10 mouse cellular contexts compared by ENCODE assay signal in genomic region chr6:86210017-86210408, GRCm38 (mm10). TPM values are rescaled to one million over a fixed set of nuclear protein-coding genes. Genes with fewer than 3 reads are reported as not detected.
DNase-seq lines count a peak whose midpoint lies in the region; ATAC-seq and TF ChIP-seq lines count a peak whose summit lies in the region.
"Had no signal": no experiment of that assay in that cellular context is flagged by ENCODE, and none has a peak within 500 bp of the region (broad histone marks: within the 10 kb centered on the region; RNA-seq: fewer than 3 reads in every experiment).

No protein-coding gene starts in this region.

- ATAC-seq in heart, postnatal 0 days (ENCODE audit: insufficient read depth, low read depth) = no peak
- no peak for ATAC-seq in lung, postnatal 0 days
- no peak for ATAC-seq in forebrain, postnatal 0 days
- ATAC-seq in midbrain, postnatal 0 days (ENCODE audit: low FRiP score) = no peak
- ATAC-seq in megakaryocyte, adult 5-6 weeks (ENCODE audit: poor library complexity, severe bottlenecking) = no peak

- no peak for TF ChIP-seq CTCF in heart, postnatal 0 days (IDR thresholded peaks at IDR 0.05; ENCODE audit: low read depth)
- TF ChIP-seq CTCF in lung, postnatal 0 days (IDR thresholded peaks at IDR 0.05) = no peak
- no peak for TF ChIP-seq CTCF in lung, adult 2 months (IDR thresholded peaks at IDR 0.05; ENCODE audit: insufficient read depth, low read length)
- TF ChIP-seq CTCF in forebrain, postnatal 0 days (IDR thresholded peaks at IDR 0.05; ENCODE audit: low read depth) = no peak
- TF ChIP-seq CTCF in midbrain, postnatal 0 days (IDR thresholded peaks at IDR 0.05) = no peak

- H3K9ac ChIP-seq in heart, postnatal 0 days (replicated peaks; ENCODE audit: low read depth, low read length) = no peak overlapping the region
- H3K9ac ChIP-seq in lung, postnatal 0 days (replicated peaks; ENCODE audit: low read depth) = no peak overlapping the region
- 0 out of 2 replicates have a peak overlapping the region, but pooled peaks have one; percentile 0 for H3K9ac ChIP-seq in forebrain, postnatal 0 days
- H3K9ac ChIP-seq in midbrain, postnatal 0 days (replicated peaks; ENCODE audit: low read length, poor library complexity, severe bottlenecking) = no peak overlapping the region

- intact Hi-C loops in heart, postnatal 10 days (cut with DNase I) = no loop called here

- no peaks in the 10 kb centered on the region for H3K27me3 ChIP-seq in heart, postnatal 0 days (ENCODE audit: control insufficient read depth, insufficient read depth, low read length)
- no peaks in the 10 kb centered on the region for H3K27me3 ChIP-seq in lung, postnatal 0 days (replicated peaks; ENCODE audit: insufficient read depth, low read length)
- no peaks in the 10 kb centered on the region for H3K27me3 ChIP-seq in forebrain, postnatal 0 days (ENCODE audit: insufficient read depth, low read length)
- H3K27me3 ChIP-seq in midbrain, postnatal 0 days (ENCODE audit: insufficient read depth, low read length) = peaks cover 2% of the 10 kb centered on the region; the same call in 1 of the 2 replicates

- no peaks in the 10 kb centered on the region for H3K4me1 ChIP-seq in heart, postnatal 0 days (ENCODE audit: control insufficient read depth, insufficient read depth)
- H3K4me1 ChIP-seq in lung, postnatal 0 days (ENCODE audit: insufficient read depth, low read depth, low read length) = no peaks in the 10 kb centered on the region
- H3K4me1 ChIP-seq in lung, adult 2 months (ENCODE audit: control insufficient read depth, insufficient read depth, low read length) = 0 out of 2 replicates have a peak, but pooled peaks cover 2% of the 10 kb centered on the region
- H3K4me1 ChIP-seq in forebrain, postnatal 0 days (ENCODE audit: insufficient read depth) = no peaks in the 10 kb centered on the region
- 0 out of 2 replicates have a peak, but pooled peaks cover 2% of the 10 kb centered on the region for H3K4me1 ChIP-seq in midbrain, postnatal 0 days (ENCODE audit: insufficient read depth, low read length)

- no peaks in the 10 kb centered on the region for H3K9me3 ChIP-seq in heart, postnatal 0 days (replicated peaks; ENCODE audit: control insufficient read depth, low read length)
- H3K9me3 ChIP-seq in lung, postnatal 0 days (ENCODE audit: low read length) = no peaks in the 10 kb centered on the region
- no peaks in the 10 kb centered on the region for H3K9me3 ChIP-seq in forebrain, postnatal 0 days (ENCODE audit: low read length)
- no peaks in the 10 kb centered on the region for H3K9me3 ChIP-seq in midbrain, postnatal 0 days (ENCODE audit: low read length)

- H3K36me3 ChIP-seq in heart, postnatal 0 days (replicated peaks; ENCODE audit: control insufficient read depth, insufficient read depth, low read length) = no peaks in the 10 kb centered on the region
- H3K36me3 ChIP-seq in lung, postnatal 0 days (ENCODE audit: insufficient read depth, low read length) = no peaks in the 10 kb centered on the region
- no peaks in the 10 kb centered on the region for H3K36me3 ChIP-seq in forebrain, postnatal 0 days (ENCODE audit: insufficient read depth)
- H3K36me3 ChIP-seq in midbrain, postnatal 0 days (ENCODE audit: insufficient read depth, low read length) = no peaks in the 10 kb centered on the region

- no peak for TF ChIP-seq POLR2A in lung, adult 2 months (IDR thresholded peaks at IDR 0.05; ENCODE audit: borderline replicate concordance, extremely low read depth, low read depth, low read length)

- no peak overlapping the region for H3K4me3 ChIP-seq in heart, postnatal 0 days (ENCODE audit: low read depth, low read length)
- no peak overlapping the region for H3K4me3 ChIP-seq in lung, postnatal 0 days (ENCODE audit: low read depth, low read length)
- H3K4me3 ChIP-seq in lung, adult 2 months (replicated peaks; ENCODE audit: extremely low read depth, low read depth, low read length) = no peak overlapping the region
- no peak overlapping the region for H3K4me3 ChIP-seq in forebrain, postnatal 0 days (ENCODE audit: low read depth, low read length)
- no peak overlapping the region for H3K4me3 ChIP-seq in midbrain, postnatal 0 days (ENCODE audit: low read depth, low read length)
- H3K4me3 ChIP-seq: erythroblast, embryonic 14.5 days had no signal

- no peak for TF ChIP-seq EP300 in heart, postnatal 0 days (IDR thresholded peaks at IDR 0.05; ENCODE audit: low read depth)
- TF ChIP-seq EP300 in lung, postnatal 0 days (IDR thresholded peaks at IDR 0.05) = no peak

- peak overlapping the region; percentile 42; the same call in 1 of the 2 replicates for H3K4me2 ChIP-seq in heart, postnatal 0 days (ENCODE audit: low read depth, low read length)
- no peak overlapping the region for H3K4me2 ChIP-seq in lung, postnatal 0 days (replicated peaks; ENCODE audit: low read depth, low read length)
- peak overlapping the region; percentile 16 for H3K4me2 ChIP-seq in forebrain, postnatal 0 days (ENCODE audit: low read depth)
- peak overlapping the region; percentile 16; the same call in 1 of the 2 replicates for H3K4me2 ChIP-seq in midbrain, postnatal 0 days (ENCODE audit: low read depth, low read length, poor library complexity, severe bottlenecking)

- no peak for DNase-seq in heart, postnatal 0 days (ENCODE audit: low spot score)
- no peak for DNase-seq in heart, postnatal 10 days
- DNase-seq in lung, postnatal 0 days (ENCODE audit: low spot score) = no peak
- DNase-seq in lung, adult 2 months = no peak
- DNase-seq in forebrain, postnatal 0 days = no peak
- DNase-seq in midbrain, postnatal 0 days (ENCODE audit: low spot score) = no peak
- DNase-seq in layer of hippocampus, adult 9-11 months = no peak
- DNase-seq: lung, postnatal 14 days had no signal

- H3K27ac ChIP-seq in heart, postnatal 0 days (ENCODE audit: low read depth) = no peak overlapping the region
- 0 out of 2 replicates have a peak overlapping the region, but pooled peaks have one; percentile 32 for H3K27ac ChIP-seq in lung, postnatal 0 days (ENCODE audit: low read length)
- no peak overlapping the region for H3K27ac ChIP-seq in forebrain, postnatal 0 days (ENCODE audit: low read depth, low read length)
- no peak overlapping the region for H3K27ac ChIP-seq in midbrain, postnatal 0 days (ENCODE audit: low read depth, low read length)

- 35% methylated on average over 6 of the region's 6 CpGs for WGBS in heart, postnatal 0 days
- WGBS in lung, postnatal 0 days = 32% methylated on average over 6 of the region's 6 CpGs
- WGBS in lung, adult 2 months = 44% methylated on average over 6 of the region's 6 CpGs
- 27% methylated on average over 6 of the region's 6 CpGs for WGBS in forebrain, postnatal 0 days
- 17% methylated on average over 6 of the region's 6 CpGs for WGBS in midbrain, postnatal 0 days

RNA-seq across cellular contexts. Expression of gene Tgfa, which starts 15.0 kb away (rescaled TPM):
- total RNA-seq in heart, postnatal 0 days (2014; rRNA removed; ENCODE audit: low replicate concordance) = 7.2 and 13.1 TPM in 2 replicates
- polyA plus RNA-seq in heart, postnatal 0 days (2015; fragmentation: Nextera tagmentation; extraction: Ambion mirVana) = 1.1 TPM in 2 replicates
- 1 to 10 TPM; 1.5 to 2.1 TPM for total RNA-seq in heart, postnatal 10 days (2021)
- 1.9 and 2.3 TPM in 2 replicates for polyA plus RNA-seq in lung, postnatal 0 days (2015; fragmentation: Nextera tagmentation; extraction: Ambion mirVana)
- 8.2 and 11.2 TPM in 2 replicates for polyA plus RNA-seq in lung, adult 2 months (2012; rRNA removed)
- 49.5 and 50.8 TPM in 2 replicates for total RNA-seq in forebrain, postnatal 0 days (2014; rRNA removed)
- polyA plus RNA-seq in forebrain, postnatal 0 days (2015; fragmentation: Nextera tagmentation; extraction: Ambion mirVana) = 20.3 and 29.9 TPM in 2 replicates
- 32.1 and 37.1 TPM in 2 replicates for total RNA-seq in midbrain, postnatal 0 days (2014; rRNA removed)
- polyA plus RNA-seq in midbrain, postnatal 0 days (2015; fragmentation: Nextera tagmentation; extraction: Ambion mirVana) = 15.3 and 16.8 TPM in 2 replicates
- total RNA-seq in megakaryocyte, adult 5-6 weeks (2015) = not detected in 2 replicates
- not detected in 2 replicates for total RNA-seq in megakaryocyte, adult 5-6 weeks (2017)
- polyA plus RNA-seq: erythroblast, embryonic 14.5 days had no signal
